Mouse (Mus musculus) bone marrow, adult 2 months (tissue): ENCODE measurements around the gene Atp1a2.

ENCODE experiments used
- CTCF ChIP-seq: fragments of 200-500 bp; IDR thresholded peaks from 2 replicates; pipeline ENCODE4 v1.5.1; 2011; ENCODE audit warnings: low read length, control low read depth; ENCODE audit not compliant: control insufficient read depth, insufficient read depth
- POLR2A ChIP-seq: fragments of 200-500 bp; IDR thresholded peaks from 2 replicates; pipeline ENCODE4 v1.6.1; 2011; ENCODE audit warnings: low read depth, mild to moderate bottlenecking, control low read depth, low read length, borderline replicate concordance; ENCODE audit not compliant: control insufficient read depth

DNA sequence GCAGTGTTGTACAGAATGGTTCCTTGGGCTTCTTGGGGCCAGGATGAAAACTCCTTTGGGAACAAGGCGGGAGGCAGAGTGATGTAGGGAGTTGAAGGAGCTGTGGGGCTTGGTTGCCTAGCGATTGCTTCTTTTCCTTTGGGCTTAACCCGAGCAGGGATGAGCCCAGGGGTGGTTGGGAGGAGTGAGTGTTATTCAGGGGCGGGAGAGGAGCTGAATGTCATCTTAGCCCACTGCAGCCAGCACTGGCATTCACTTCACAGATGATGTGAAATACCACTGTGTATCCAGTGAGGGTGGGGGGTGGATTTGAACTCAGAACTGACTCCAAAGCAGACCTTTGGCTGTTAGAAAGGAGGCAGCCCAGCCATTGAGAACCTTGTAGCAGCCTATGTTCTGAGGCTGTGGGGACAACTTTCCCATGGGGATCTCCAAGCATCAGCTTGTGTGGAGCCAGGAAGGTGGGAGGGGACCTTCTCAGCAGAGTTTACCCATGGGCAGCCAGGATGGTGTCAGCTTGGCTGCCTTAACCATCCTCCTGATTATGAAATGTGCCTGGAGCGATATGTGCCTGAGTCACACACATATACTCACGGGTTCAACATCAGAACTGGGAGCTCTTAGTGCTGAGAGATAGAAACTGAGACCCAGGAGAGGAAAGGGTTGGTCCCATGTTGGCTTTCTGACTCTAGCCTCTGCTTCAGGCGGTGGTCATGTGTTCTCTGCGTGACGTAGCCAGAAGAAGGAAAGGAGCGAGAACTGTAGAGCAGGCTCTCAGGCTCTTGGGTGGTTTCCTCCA lies 15.9 kb upstream of the Atp1a2 start:
- TF ChIP-seq POLR2A (no peak), CTCF (no peak)
